Mouse (Mus musculus) C2C12 (cell line): ENCODE data around the gene Drd5. TPM values are rescaled to one million over a fixed set of nuclear protein-coding genes. Genes with fewer than 3 reads are reported as not detected.

Experiments used
- H3K27me3 ChIP-seq: one replicate; pipeline ENCODE4 v1.6.1; 2011; ENCODE audit not compliant: control insufficient read depth, insufficient read depth, insufficient read length
- H3K36me3 ChIP-seq: one replicate; pipeline ENCODE4 v1.6.1; 2011; ENCODE audit not compliant: control insufficient read depth, insufficient read depth
- H3K4me3 ChIP-seq: one replicate; pipeline ENCODE4 v1.5.1; 2011; ENCODE audit warnings: mild to moderate bottlenecking, control low read depth; ENCODE audit not compliant: poor library complexity, insufficient read depth, severe bottlenecking
- H3K79me2 ChIP-seq: one replicate; pipeline ENCODE4 v1.6.1; 2011; ENCODE audit not compliant: control insufficient read depth, insufficient read depth
- H3K79me3 ChIP-seq: one replicate; pipeline ENCODE4 v1.6.1; 2011; ENCODE audit warnings: low read depth, control low read depth
- H3ac ChIP-seq: one replicate; pipeline ENCODE3; 2011; ENCODE audit warnings: low read depth; ENCODE audit not compliant: control insufficient read depth, insufficient read length
- CEBPB ChIP-seq: IDR thresholded peaks from one replicate; pipeline ENCODE4 v1.6.1; 2011; ENCODE audit warnings: low read depth, mild to moderate bottlenecking, control low read depth, moderate library complexity
- CTCF ChIP-seq: IDR thresholded peaks from one replicate; pipeline ENCODE4 v1.5.1; 2011; ENCODE audit not compliant: control insufficient read depth, insufficient read depth, insufficient read length
- FOSL1 ChIP-seq: IDR thresholded peaks from one replicate; pipeline ENCODE4 v1.8.0; 2011; ENCODE audit warnings: mild to moderate bottlenecking, low read length; ENCODE audit not compliant: poor library complexity, insufficient read depth, severe bottlenecking
- MAX ChIP-seq: IDR thresholded peaks from one replicate; pipeline ENCODE4 v1.6.1; 2011; ENCODE audit warnings: mild to moderate bottlenecking, control low read depth
- MYOD1 ChIP-seq: IDR thresholded peaks from one replicate; pipeline ENCODE4 v1.6.1; 2011; ENCODE audit warnings: low read depth; ENCODE audit not compliant: control insufficient read depth, insufficient read length
- MYOG ChIP-seq: IDR thresholded peaks from one replicate; pipeline ENCODE4 v1.6.1; 2011; ENCODE audit not compliant: control insufficient read depth, insufficient read length; ENCODE audit errors: extremely low read depth
- USF1 ChIP-seq: IDR thresholded peaks from one replicate; pipeline ENCODE4 v1.6.1; 2011; ENCODE audit warnings: low read depth, mild to moderate bottlenecking, control low read depth, moderate library complexity
- polyA plus RNA-seq: library from polyadenylated mRNA; unstranded; fragments of >200 nt; fragmentation: generic; extraction: Trizol; gene quantifications from one replicate; pipeline ENCODE4 v1.2.1, GENCODE M21; 2012; ENCODE audit warnings: missing spikeins

Drd5 gene
- polyA plus RNA-seq, 1 experiment: not detected

DNA sequence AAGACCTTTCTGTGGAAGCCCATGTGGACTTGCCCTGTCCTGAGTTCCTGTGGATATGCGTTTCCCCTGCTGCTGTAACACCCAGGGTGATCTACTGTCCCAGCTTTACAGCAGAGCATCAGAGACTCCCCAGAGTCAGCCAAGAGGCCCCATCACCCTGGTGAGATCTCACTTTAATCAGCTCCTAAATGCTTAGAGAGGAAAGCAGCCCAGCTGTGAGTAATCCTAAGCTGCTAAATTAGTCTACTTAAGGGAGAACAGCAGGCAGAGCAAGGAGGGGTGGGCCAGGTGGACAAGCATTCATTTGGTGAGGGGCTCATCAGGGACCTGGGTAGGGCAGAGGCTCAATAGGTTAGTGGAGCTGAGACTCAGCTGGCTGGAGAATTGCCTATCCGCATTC lies 46.4 kb downstream of the Drd5 start:
- no peaks in the 10 kb centered on the region for H3K36me3 ChIP-seq
- no peaks in the 10 kb centered on the region for H3K79me3 ChIP-seq
- no peak for TF ChIP-seq MYOD1
- no peak for TF ChIP-seq CTCF
- TF ChIP-seq MAX: no peak
- TF ChIP-seq MYOG: no peak
- TF ChIP-seq FOSL1: no peak
- TF ChIP-seq CEBPB: no peak
- TF ChIP-seq USF1: no peak
- H3K27me3 ChIP-seq: no peaks in the 10 kb centered on the region
- no peak overlapping the region for H3ac ChIP-seq
- no peak overlapping the region for H3K4me3 ChIP-seq
- no peaks in the 10 kb centered on the region for H3K79me2 ChIP-seq

DNA sequence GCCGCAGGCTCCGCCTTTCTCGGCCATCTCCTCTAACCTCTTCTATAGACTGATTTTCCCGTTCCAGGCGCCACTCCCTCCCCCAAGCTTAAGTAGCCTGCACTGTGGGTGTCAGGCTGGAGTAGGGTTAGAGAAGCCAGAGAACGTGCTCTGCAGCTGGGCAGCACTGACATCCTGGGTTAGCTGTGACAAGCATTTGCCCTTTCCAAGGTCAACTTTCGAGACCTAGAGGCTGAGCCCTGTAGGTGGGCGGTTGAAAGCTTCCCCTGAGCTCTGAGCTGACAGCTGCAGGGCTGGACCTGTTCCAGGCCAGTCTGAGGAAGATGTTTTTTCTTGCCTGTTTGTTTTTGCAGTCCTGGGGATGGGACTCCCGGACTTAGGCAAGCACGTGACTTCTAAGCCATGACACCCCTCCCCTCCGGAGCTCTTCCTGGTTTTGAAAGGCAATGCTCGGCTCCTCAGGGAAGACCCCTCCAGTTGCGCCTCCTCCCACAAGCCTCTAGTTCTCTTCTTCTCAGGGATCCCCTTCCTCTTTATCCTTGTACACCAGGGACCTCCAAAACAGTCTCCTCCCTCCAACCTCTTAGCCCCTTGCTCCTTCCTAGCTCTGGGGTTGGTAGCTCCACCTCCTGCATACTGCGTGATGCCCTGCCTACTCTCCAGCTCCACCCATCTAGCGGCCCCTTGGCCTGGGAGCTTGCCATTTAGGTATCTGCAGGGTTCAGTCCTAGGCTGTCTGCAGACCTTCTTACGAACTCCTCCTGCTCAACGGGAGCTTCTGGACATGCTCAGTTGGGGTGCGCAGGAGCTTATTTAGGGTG lies 47.7 kb downstream of the Drd5 start:
- no peaks in the 10 kb centered on the region for H3K27me3 ChIP-seq
- TF ChIP-seq MYOD1 (peak; percentile 48), USF1 (peak; percentile 49), MYOG (no peak)
- no peak overlapping the region for H3ac ChIP-seq
- H3K4me3 ChIP-seq: no peak overlapping the region
- H3K36me3 ChIP-seq: no peaks in the 10 kb centered on the region
- no peaks in the 10 kb centered on the region for H3K79me2 ChIP-seq
- H3K79me3 ChIP-seq: no peaks in the 10 kb centered on the region

DNA sequence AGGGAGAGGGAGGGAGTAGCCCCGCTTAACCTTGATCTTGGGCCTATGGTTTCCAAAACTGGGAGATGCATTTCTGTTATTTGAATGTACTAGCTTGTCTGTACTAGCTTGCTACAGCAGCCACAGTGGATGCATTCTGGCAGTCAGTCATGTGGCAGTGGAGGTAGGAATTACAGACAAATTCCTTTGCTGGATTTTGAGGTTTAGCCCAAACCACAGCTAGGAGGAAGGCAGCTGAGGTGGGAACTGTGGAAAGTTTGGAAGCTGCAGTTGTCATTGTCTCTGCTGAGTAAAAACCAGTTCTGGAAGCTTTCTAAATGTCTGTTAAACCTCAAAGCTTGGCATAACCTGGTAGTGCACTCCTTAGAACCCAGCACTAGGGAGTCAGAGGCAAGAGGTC lies 52.1 kb downstream of the Drd5 start:
- H3K4me3 ChIP-seq: no peak overlapping the region
- TF ChIP-seq MYOD1 (peak; percentile 23), CTCF (no peak), USF1 (peak; percentile 58)
- no peaks in the 10 kb centered on the region for H3K79me2 ChIP-seq

More for the DNA sequence above, 52.1 kb downstream of the Drd5 start:
- Histone ChIP-seq H3ac (no peak overlapping the region), H3K79me3 (no peaks in the 10 kb centered on the region), H3K36me3 (no peaks in the 10 kb centered on the region), H3K27me3 (no peaks in the 10 kb centered on the region)

Other genes with a start within 250 kb of the Drd5 start
- 39.7 TPM for gene Nsg1, start 159.5 kb upstream of the Drd5 start, polyA plus RNA-seq
- 4.7 TPM for gene Zbtb49, start 98.9 kb upstream of the Drd5 start, polyA plus RNA-seq
- 57.3 TPM for gene Lyar, start 98.9 kb upstream of the Drd5 start, polyA plus RNA-seq
- gene Tmem128, start 59.2 kb upstream of the Drd5 start, polyA plus RNA-seq: 38.3 TPM
- gene Otop1, start 43.4 kb upstream of the Drd5 start, polyA plus RNA-seq: 0.05 TPM
- gene Slc2a9, start 183.8 kb downstream of the Drd5 start, polyA plus RNA-seq: 1.4 TPM
- 348 TPM for gene Wdr1, start 243.9 kb downstream of the Drd5 start, polyA plus RNA-seq